Mouse (Mus musculus) hindlimb bud, embryonic 11.5 days (tissue): ENCODE data around the gene Map2k5.

Experiments used
- DNase-seq: peaks from one replicate; pipeline ENCODE4 v3.0.0-alpha.2; 2012; ENCODE audit warnings: low read depth, low spot score; ENCODE audit errors: extremely low spot score

The Map2k5 gene

DNA sequence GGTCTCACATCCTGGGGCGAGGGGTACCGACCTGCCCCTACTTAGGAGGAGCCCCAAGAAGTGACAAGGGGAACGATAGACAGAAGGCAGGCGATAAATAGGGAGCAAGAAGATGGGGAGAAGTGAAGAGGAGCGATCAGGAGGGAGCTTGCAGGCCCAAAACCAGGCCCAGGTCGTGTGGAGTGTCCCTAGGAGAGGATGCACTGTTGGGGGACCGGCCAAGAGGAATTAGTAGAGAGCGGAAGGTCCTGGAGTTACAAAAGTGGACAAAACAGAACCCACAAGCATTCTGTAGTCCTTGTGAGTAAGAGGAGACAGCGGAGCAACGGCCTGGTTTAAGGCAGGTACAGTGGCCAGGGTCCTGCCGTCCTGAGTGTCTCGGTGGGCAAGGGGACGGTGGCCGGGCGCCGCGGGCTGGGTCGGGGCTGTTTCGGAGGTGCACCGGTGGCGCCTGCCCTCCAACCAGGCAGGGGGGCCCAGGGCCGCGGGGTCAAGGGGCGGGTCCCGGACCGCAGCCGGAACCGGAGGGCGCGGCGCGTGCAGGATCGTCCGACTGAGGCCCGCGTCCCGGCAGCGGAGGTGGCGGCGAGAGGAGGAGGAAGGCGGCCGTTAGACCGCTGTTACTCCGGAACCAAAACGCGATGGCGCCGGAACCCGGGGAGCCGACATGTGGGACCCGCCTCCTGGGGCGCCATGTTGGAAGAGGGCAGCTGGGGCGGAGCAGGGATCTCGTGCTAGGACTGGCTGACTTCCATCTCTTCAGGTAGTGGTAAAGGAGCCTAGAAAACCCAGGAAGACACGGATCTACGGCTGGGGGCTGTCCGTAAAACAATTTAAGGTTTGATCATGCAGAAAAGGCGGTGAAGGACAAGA, at the start of gene Map2k5:
Map2k5 (minus strand) TSS at position 633 of the 873 bp plus-strand sequence.
- DNase-seq: no peak

DNA sequence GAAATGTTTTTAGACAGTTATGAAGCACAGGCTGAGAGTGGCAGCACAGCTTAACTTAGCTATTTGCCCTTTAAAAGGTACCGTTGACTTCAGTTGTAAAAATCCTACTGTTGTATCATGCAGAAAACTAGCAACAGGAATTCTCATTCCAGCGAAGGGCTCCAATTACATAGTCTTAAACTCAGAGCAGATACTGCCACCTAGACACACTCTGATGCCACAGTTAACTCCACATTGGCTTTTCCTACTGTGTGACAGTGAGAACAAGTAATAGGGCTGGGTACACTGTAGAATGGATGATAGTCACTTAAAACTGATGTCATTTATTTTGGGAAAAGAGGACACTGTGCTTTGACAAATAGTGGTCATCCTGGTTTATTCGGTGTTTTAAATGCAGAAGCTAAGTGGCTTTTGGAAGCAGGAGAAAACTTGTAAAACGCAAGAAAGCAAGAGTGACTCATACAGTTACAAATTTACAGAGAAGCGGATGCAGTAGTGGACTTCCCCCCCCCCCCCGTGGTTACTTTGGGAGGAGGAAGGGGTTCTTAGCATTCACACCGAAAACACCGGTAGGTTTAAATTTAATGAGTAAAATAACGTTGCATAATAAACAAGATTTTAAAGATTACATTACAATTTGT, 43.5 kb upstream of the Map2k5 start:
- no peak for DNase-seq

DNA sequence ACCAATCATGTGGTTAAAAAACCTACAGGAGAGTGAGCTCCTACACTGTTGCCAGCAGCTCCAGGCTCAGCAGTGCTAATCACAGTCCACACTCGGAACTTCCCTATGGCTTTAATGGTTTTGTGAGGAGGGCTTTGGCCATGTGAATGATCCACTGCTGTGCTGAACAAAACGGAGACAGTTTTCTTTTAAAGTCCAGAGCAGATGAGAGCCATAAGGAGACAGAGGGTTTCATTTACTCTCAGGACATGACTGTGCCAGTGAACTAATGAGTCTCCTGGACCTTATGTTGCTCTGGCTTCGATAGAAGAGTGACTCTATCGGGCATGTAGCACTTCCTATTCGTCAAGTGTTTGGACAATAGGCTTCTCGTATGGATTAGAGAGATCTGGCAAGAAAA, 42.7 kb upstream of the Map2k5 start:
- DNase-seq: no peak

DNA sequence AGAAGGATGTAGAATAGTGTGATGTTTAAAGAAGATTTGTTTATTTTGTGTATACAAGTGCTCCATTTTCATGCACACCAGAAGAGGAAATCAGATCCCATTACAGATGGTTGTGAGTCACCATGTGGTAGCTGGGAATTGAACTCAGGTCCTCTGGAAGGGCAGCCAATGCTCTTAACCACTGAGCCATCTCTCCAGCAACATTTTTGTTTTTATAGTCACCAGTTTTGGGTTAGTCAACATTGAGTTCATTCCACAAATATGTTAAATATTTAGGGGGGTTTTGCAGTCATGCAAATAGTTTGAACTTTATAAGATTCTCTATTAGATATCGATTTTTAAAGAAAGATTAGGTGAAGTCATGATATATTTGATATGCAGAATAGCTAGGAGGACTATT, 22.5 kb upstream of the Map2k5 start:
- no peak for DNase-seq

DNA sequence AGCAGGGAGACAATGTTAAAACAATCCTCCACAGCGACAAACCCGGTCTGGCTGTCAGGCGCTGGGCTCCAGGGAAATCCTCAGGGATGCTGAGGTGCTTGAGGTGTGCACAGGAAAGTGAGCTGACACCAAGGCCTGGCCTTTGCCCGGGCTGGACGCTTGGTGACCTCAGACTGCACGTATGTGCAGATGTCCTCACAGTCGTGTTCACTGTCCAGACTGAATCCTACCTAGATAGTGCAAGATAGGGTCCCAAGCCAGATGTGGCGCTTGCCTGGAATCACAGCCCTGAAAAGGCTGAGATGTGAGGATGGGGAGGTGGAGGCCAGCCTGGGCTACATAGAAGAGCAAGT, 21.7 kb upstream of the Map2k5 start:
- no peak for DNase-seq

DNA sequence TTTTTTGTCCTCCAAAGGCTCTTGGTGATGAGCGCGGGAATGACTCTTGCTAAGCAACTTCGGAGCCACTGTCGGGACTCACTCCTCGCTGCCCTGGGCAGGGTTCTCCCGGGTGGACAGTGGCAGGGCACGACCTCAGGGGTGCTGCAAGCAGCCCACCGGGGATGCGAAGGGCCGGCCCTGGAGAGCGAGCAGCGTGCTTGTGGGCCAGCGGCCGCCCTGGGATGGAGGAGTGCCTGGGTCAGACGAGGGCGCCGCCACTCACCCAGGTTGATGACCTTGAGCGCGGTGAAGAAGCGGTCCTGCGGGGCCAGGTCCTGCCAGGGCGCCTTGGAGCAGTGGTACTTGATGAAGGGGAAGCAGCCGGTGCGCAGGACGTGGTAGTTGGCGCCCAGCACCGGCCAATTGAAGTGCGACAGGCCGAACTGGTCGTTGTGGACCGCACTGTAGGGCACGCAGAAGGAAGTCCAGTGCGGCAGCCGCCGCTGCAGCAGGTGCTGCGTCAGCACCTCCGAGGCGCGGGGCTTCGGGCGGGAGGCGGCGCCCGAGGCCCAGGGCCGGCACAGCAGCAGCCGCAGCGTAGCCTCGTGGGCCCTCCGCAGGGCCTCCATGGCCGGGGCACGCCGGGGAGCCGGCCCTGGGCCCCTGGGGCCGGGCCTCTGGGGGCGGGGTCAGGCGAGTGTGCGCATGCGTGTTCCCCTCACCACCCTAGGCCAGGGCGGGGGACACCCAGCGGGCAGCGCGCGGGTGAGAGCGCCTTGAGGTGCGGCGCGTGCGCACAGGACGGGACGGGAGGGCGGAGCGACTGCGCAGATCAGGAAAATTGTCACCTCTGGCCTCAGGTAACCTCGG, 21.1 kb upstream of the Map2k5 start, which contains the start of gene 2300009A05Rik:
2300009A05Rik (minus strand) TSS at position 636 of the 852 bp plus-strand sequence.
- no peak for DNase-seq

DNA sequence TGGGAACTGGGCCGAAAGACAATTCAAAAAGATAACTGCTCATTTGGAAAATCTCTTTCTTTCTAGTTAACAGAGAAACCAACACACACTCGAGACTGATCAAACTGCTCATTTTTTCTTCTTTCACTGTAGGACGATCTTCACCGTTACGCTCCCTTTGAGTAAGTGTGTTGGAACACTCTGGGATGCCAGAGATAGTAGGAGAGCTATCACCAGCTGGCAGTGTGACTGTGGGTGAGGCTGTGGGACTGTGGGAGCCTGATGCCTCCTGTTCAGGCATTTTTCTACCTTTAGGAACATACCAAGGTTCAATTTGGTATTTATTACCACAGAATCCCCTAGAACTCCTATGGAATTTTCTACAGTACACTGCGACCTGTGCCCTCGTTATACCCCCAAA, 17.9 kb upstream of the Map2k5 start:
- no peak for DNase-seq

DNA sequence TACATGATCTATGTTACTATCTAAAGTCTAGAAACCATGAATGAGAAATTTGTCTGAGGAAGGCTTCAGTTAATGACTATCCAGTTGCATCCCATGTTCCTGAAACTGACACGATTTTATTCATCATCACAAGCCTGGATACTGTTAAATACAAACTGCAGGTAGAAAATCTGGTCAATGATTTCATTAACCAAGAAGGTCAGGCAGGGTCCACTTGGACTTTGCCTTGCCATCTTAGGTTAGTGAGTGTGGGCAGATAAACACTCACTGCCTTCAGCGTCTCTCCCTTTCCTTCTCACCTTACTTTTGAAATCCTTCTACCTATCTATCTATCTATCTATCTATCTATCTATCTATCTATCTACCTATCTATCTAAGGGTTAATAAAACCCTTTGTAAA, 13.6 kb upstream of the Map2k5 start:
- DNase-seq: no peak

DNA sequence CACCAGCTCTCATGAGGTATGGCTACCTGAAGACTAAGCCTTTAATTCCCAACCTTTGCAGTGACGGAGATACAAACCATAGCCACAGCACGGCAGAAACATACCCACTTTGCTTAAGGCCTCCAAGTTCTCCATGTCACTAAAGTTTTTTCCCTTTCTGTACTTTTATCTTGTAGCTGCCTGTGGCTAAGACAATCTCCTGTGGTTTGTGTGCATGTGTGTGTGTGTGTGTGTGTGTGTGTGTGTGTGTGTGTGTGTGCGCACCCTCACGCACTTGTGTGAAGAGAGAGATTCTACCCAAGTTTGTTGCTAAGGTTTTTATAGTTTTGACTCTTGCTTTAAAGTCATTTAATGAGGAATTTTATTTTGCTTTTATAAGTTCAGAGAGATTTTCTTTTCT, 5.1 kb upstream of the Map2k5 start:
- no peak for DNase-seq

DNA sequence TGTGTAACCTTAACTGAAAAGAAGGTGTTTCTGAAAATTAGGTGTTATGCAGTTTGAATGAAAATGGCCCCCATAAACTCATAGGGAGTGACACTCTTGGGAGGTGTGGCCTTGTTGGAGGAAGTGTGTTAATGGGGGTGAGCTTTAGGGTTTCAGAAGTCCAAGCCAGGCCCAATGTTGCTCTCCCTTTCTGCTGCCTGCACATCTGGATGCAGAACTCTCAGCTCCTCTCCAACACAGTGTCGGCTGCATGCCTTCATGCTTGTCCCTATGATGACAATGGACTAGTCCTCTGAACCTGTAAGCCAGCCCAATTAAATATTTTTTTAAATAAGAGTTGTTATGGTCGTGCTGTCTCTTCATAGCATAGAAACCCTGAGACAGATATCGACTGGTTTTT, 2.6 kb upstream of the Map2k5 start:
- no peak for DNase-seq

DNA sequence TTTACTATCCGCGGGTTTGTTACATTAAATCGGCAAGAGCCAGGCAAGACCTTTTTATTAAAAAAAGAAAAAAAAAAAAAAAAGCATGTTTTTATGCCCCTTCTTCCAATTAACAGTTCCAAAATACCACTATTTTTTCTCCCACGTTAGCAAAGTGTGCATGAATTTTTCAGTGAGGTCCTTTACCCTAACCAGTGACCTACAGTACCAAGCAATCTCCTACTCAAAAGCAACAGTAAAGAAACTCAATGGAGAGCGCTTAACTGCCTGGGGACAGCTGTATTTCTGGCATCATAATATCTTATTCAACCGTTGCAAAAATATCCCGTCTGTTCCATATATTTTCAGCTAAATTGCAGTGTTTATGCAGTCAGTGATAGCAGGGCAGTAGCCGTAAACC, 472 bp upstream of the Map2k5 start:
- no peak for DNase-seq

DNA sequence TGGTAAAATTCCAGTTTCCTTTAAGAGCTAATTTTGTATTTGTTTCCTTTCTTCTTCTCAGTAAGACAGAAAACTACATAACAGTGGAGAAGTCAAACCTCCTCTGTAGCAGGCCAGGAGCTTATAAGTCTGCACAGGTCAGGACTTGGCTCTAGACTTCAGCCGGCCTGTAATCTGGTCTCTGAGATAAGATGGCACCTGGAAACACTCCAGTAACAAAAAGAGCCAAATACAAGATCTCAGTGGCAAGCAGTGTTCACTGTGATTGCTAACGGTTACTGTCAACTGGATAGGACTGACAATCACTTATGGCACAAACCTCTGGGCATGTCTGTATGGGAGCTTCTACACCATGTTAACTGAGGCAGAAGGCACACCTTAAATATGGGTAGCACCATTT, 4.4 kb downstream of the Map2k5 start:
- no peak for DNase-seq

DNA sequence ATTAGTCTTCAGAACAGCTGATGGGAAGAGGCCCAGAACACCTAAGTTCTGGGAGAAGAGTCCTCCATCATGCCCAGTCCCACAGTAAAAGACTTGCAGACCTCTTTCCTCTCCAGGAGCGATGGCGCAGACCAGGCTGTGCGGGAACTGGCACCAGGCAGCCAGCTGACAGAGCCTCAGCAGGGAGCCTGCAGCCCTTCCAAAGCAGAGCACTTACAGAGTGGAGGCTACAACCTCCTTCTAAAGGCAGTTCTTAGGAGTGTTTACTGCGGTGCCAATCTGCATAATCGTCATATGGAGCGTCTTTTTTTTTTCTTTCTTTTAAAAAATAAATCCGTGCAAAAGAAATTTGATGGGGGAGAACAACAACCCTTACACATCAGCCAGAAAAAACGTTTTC, 5.2 kb downstream of the Map2k5 start:
- no peak for DNase-seq

DNA sequence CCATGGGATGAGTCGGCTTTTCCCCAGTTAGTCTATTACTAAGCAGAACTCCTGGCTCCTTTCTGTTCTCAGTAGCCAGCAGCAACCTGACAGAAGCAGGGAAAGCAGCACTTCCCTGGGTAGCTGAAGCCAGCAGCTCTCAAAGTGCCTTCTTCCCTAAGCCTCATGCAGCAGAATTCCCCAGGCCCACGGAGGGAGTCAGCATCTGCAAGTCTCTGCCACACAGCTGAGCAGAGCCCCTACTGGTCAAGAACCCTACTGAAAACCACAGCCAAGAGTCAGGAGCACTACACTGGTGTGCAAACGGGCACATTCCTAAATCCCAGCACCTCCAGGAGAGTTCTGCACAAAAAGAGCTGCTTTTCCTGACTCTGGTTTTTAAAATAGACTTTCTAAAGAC, 17.3 kb downstream of the Map2k5 start:
- no peak for DNase-seq

DNA sequence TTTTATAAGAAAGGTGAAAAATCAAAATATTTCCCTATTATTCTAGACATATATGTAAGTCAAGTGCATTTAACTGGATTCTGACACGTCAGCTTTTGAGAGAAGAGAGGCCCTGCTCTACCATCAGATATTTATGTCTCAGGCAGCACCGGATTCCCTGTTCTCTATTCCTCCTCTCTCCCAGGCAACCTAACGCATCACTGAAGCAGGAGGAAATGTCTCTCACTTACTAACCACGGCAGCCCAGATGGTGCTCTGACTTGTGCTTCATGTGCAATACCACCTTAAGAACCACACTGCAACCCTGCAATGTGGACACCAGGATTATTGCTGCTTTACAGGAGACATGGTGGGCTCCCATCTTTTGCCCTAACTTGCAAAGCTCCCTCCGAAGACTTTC, 18.7 kb downstream of the Map2k5 start:
- no peak for DNase-seq

DNA sequence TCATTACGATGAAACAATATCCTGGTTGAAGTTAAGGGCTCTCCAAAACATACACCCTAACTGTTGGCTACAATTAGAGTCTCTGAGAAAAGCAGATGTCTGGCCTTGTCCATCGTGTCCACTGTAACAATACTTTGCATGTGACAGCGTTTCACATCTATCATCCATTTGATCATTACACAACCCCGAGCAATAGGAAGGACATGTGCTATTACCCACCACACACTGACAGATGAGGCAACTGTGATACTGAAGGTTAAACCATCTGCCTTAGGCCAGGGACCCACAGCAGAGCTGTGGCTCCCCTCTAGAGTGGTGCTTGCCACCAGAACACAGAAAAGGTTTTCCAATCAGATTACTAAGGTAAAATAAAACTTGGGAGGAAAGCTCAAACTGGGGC, 21.0 kb downstream of the Map2k5 start:
- no peak for DNase-seq

DNA sequence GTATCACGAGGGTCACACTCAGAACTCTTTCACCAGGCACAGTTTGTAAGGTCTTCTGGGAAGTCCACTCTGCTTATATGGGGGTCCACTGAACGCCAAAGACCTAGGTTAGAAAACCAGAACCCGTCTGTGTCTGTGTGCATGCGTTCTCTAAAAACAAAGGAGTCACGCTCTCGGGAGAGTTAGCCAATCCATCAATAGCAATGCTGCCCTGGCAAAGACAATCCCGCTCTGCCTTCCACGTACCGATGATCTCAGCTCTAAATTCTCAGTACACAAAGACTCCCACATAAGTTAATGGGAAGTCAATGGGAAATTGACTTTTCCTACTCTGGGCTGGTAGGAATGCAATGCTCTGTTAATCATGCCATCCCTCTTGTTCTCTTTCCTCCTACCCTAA, 21.4 kb downstream of the Map2k5 start:
- no peak for DNase-seq

DNA sequence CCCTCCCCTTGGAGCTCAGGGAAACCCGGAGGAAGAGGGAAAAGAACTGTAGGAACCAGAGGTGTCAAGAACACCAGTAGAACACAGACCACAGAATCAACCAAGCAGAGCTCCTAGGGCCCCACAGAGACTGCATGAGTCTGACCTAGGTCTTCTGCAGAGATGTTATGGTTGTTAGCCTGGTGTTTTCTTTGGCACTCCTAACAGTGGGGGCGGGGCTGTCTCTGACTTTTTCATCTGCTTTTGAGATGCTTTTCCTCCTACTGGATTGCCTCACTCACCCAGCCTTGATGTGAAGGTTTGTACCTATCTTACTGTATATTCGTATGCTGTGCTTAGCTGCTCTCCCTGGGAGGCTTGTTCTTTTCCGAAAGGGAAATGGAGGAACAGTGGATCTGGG, 23.5 kb downstream of the Map2k5 start:
- DNase-seq: no peak

DNA sequence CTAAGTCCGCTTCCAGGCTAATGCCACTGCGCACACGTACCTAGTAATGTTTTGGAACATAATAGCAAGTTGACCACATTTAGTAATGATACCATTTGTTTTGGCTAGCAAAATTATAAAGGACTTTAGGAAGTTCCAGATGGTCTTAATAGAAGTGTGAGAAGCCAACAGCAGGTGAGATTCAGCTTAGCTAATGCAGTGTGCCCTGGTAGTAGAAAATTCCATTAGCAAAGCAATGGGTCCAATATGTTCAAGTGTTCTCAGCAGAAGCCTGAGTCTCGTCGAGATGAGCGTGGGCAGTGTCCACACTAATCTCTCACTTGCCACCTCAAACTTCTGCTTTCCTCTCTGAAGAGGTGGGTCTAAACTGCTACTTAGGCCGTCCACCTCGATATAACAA, 27.7 kb downstream of the Map2k5 start:
- DNase-seq: no peak

DNA sequence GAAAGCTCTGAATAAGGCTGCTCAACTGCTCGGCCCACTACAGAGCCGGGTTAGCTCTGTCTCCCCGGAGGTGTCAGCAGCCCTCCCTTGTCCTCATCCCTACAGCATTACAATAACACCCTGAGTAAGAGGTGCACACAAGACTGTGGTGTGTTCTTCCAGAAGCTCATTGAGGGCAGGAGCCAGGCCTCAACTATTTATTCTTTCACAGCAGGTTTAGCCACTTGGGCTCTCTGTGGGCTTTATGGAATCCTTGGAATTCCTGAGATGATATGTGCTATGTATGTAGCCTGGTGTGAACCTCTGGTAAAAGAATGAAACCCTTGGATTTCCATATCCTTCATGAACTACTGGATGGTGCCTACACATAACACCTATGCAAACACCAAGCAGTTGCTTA, 28.5 kb downstream of the Map2k5 start:
- DNase-seq: no peak

DNA sequence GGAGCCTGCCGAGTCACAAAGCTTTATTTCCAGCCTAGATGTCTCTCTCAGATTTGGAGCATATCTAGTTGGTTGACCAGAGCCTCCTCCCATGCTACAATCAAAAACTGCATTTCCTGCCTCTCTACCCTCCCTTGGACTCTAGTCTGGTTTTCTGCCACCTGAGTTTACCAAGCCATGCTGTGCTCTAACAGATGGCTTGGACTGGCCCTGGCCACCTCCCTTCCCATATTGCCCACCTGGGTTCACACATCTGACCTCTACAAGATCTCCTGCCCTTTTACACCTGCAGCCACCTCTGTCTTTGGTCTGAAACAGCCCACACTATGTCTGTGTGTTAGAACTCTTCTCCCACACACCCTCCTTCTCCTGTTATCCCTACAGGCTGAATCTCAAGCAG, 29.6 kb downstream of the Map2k5 start:
- DNase-seq: no peak

DNA sequence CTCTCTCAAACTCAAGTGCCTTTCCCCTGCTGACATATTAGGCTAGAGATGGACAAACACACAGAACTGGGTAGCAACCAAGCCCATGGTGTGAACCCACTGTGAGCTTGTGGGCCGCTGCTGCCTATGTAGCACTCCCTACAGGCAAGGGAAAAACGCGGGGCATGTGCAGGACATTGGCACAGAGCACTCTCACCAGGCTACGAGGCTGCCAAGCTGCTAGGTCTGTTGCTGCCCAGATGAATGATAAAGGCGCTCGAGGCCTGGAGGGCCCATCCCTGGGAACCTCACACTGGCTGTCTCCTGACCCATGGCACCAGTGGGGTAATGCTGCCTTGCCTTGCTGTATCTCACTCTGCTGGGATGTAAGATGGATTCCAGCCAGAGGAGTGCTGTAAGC, 31.7 kb downstream of the Map2k5 start:
- DNase-seq: no peak
